Mouse (Mus musculus) mature B cell (primary cell): Measurements from ENCODE around the gene Chd3.

Source experiments
- in situ Hi-C: fragments of 300-500 bp; cut with MboI; formaldehyde crosslinking; loops from 2 replicates; pipeline ENCODE4 v1.14.3; 2019

Chd3 gene

DNA sequence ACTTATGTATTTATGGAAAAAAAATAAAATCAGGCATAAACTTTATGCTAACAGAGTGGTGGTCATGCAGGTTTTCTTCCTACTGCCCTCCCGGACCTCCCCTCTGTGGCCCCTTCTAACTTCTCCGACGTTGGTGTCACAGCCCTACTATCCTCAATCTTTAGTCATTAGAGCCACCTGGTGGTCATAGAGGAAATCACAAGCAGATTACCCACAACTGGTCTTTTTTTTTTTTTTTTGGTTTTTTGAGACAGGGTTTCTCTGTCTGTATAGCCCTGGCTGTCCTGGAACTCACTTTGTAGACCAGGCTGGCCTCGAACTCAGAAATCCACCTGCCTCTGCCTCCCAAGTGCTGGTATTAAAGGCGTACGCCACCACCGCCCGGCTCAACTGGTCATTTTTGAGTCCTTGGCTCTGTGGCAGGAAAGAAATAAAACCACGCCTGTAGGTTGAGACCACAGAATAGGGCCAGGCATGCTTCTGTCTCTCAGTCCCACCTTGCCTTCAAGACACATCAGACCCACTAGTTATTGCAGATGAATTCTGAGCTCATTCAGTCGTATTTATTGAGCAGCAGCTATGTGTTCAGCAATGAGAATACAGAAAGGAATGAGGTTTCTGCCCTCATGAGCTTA is 21.3 kb upstream of the Chd3 start:
- in situ Hi-C loops: no loop called here

GRCm38 (mm10) chr11:69389531-69390399 is 20.6 kb upstream of the Chd3 start:
- in situ Hi-C loops: no loop called here

DNA sequence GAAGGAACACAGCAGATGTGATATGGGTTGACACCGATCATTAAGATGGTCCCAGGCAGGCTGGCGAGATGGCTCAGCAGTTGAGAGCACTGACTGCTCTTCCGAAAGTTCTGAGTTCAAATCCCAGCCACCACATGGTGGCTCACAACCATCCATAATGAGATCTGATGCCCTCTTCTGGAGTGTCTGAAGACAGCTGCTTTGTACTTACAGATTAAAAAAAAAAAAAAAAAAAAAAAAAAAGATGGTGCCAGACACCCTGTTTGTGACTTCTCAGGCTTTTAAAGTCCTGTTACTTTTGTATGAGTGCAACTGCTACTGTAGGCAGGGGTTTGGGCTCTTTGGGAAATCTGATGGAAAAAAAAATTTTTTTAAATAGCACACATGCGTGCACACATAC is 19.5 kb upstream of the Chd3 start:
- in situ Hi-C loops: no loop called here

DNA sequence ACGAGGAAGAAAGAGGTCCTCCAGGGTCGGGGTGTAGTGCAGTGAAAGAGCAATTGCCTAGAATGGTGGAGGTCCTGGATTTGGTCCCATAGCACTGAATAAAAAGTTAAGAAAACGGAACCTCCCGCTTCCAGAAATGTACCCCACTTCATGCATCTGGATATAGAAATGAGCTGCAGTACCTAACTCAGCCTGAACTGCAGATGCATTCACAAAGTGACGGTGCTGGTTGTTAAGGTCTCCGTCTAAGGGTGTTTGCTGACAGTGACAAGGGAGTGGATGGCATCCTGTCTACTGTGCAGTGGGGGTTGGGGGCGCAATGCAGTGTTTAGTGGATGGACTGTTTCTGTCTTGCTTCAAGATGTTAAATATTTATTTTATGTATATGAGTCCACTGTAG is 17.6 kb upstream of the Chd3 start:
- in situ Hi-C loops: no loop called here

DNA sequence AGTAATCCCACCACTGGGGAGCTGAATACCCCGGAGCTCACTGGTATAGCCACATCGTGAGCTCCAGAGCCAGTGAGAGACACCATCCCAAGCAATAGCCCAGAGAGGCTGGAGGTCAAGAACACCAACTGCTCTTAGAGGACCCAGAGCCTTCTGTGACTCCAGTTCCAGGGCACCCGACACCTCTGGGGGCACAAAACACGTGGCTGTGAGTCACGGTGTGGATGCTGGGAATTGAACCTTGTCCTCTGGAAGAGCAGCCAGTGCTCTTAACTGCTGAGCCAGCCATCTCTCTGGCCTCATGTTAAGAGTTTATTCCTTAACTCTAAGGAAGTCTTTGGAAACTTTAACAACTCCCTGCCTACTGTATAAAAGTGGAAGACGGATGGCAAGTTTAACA is 15.8 kb upstream of the Chd3 start:
- in situ Hi-C loops: loop anchor here (5.0 kb wide), 1 partner anchor 118 kb away; no protein-coding TSS in a partner anchor

DNA sequence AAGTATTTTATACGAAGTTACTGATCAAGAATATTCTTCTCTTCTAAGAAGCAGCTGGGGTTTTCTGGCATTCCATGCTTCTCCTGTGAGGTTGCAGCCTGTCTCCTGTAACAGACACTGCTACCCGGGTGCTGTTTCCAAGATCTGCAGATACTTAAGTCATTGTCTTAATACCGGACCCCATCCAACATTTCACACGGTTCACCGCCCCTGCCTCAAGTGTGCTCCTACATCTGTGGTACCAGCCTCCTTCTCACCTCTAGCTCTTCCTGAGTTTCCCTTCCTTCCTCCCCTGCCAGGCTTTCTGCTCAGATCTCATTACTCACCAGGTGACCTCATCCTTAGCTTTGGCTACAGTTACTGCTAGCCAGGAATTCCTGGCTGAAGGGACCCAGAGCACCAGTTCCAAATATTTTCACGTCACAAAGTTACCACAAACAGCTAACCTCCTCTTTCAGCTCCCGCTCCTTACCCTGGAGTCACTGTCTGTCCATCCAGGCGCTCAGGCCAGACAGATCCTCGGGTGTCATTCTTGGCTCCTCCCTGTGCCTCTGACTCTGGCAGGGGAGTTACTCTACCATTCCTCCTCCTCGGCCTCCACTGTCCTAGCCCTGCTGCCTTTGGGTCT is 13.4 kb upstream of the Chd3 start:
- in situ Hi-C loops: loop anchor here (5.0 kb wide), 1 partner anchor 115 kb away; no protein-coding TSS in a partner anchor

- in situ Hi-C loops: loop anchor here (5.0 kb wide), 1 partner anchor 114 kb away; no protein-coding TSS in a partner anchor
These were observed 12.2 kb upstream of the Chd3 start for GRCm38 (mm10) chr11:69381356-69381755.

DNA sequence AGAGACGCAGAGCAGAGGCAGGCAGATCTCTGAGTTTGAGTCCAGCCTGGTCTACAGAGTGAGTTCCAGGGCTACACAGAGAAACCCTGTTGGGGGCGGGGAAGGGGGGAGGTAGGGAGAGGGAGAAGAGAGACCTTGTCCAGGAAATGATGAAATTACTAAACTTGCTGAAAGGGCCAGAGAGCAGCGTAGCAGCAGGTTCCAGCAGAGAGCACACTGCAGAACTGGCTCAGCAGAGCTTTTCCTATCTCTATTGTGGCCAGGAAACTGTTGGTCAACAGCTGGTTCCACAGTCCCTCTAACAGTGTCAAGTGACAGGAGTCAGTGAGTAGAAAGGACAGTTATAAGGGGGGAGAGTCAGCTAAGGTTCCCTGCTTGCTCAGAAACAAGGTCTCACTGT is 10.4 kb upstream of the Chd3 start:
- in situ Hi-C loops: no loop called here

DNA sequence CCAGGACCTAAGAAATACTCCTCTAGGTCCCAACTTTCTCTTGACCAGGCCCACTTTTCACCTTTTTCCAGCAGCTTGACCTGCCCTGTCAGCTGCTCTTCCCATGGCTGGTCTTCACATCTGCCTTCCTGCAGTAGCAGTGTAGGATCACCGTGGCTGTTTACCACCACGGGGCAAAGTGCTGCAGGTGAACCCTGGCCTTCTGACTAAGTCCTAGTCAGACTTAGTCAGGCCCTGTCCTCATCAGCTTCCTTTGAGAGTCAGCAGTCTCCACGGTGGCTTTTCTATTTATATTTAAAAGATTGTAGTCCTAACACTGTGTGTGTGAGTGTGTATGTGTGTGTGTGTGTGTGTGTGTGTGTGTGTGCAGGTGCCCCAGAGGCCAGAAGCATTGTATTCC is 8.6 kb upstream of the Chd3 start:
- in situ Hi-C loops: no loop called here

GRCm38 (mm10) chr11:69375646-69376045 is 6.4 kb upstream of the Chd3 start:
- in situ Hi-C loops: no loop called here

GRCm38 (mm10) chr11:69373223-69373965 is 4.2 kb upstream of the Chd3 start:
- in situ Hi-C loops: no loop called here

DNA sequence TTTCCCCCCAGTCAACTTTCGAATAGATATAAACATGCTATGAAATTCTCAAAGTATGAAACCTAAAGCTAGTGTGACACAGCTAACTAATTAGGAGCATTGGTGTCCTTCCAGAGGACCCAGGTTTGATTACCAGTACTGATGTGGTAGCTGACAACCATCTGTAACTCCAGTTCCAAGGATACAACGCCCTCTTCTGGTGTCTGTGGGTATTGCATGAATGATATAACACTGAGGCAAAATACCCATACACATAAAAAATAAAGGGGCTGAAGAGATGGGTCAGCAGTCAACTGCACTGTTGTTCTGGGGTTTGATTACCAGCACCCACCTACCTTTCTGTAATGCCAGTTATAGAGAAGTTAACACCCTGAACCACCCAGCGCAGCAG is 3.6 kb upstream of the Chd3 start:
- in situ Hi-C loops: no loop called here

GRCm38 (mm10) chr11:69372056-69372779 is 3.0 kb upstream of the Chd3 start:
- in situ Hi-C loops: no loop called here

DNA sequence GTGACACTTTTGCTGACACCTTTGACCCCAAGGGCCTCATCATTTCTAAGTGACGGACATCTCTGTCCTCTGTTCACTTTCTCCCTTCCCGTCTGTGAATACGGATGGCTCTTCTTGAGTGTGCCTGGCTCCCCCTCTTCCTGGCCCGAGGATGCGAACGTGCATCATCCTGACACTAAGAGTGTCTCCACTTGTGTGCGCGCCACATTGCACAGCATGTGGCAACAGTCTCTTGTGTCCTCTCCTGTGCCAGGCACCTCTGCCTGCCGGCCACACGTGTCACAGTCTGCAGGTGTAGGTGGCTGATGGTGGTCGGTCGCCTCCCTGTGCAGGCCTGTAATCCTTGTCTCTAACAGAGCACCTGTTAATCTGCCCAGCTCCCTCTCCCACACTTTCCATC is 2.4 kb upstream of the Chd3 start:
- in situ Hi-C loops: no loop called here

DNA sequence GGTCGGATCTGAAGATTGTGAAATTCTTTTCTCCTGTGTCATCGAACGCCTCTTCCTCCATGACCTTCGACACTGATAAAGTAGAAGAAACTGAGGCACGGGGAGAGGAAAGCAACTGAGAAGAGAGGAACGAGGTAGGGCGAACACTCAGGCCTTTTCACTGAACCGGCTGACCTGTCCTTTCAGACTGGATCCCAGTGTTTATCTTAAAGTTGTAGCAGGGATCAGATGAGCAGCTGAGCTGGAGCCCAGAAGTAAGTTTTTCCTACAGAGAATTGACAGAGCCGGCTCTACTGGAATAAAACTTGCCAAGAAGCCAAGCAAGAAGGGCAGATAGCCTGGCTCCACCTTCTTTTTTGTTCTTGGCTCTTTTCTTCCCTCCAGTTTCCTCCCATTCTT is 1.6 kb upstream of the Chd3 start:
- in situ Hi-C loops: no loop called here

DNA sequence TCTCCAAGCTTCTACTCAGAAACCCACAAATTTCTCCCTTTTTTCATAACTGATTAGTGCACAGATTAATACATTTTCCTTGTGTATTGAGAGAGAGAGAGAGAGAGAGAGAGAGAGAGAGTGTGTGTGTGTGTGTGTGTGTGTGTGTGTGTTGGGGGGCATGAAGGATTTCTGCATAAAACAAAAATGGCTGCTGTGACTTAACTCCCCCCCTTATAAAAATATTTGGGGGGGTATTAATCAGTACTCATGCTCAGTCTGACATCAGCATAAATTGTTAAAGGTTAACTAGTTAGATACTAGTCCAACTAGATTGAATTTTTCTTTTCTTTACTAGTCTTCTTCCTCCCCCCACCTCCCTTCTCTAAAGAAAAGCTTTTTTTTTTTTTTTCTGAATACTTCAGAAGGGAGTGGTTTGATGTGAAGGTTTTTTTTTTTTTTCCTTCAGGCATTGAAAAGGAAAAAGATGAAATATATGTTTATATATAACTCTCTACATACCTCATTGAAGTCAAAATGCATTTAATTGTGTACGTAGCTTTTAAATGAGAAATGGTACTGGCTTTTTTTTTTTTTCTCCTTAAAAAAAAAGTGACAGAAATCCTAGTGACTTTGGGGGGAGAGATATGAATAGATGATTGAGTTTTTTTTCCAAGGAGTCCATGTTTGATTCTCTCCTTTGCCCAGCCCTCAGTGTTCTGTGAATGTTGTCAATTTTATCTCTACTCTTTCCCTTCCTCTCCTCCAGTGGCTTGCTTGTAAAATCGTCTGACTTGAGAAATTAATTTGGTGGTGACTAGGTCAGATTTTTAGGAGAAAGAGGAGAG is 997 bp upstream of the Chd3 start:
- in situ Hi-C loops: no loop called here

- in situ Hi-C loops: no loop called here
These were observed 621 bp downstream of the Chd3 start for GRCm38 (mm10) chr11:69368356-69369214.

GRCm38 (mm10) chr11:69367616-69368355 is 1.4 kb downstream of the Chd3 start:
- in situ Hi-C loops: no loop called here
